Mouse (Mus musculus): Measurements from ENCODE around the gene Edem1. TPM values are rescaled to one million over a fixed set of nuclear protein-coding genes. Genes with fewer than 3 reads are reported as not detected.

The Edem1 gene
- polyA plus RNA-seq (2012; rRNA removed), result 10.9 and 12.8 TPM in 2 replicates

- TF ChIP-seq CTCF (IDR thresholded peaks at IDR 0.05; ENCODE audit: borderline replicate concordance, extremely low read depth, insufficient read depth, insufficient read length), result no peak
- TF ChIP-seq POLR2A (IDR thresholded peaks at IDR 0.05; ENCODE audit: borderline replicate concordance, extremely low read depth, insufficient read depth, insufficient read length, poor library complexity, severe bottlenecking), result peak; percentile 70; the same call in 1 of the 2 replicates
- peak; percentile 97 for DNase-seq (ENCODE audit: low read depth)
These were observed at the start of gene Edem1 for GRCm38 (mm10) chr6:108828234-108828868. Gene Edem1, plus strand, starts transcription at chr6:108828641.

GRCm38 (mm10) chr6:108781865-108782264 lies 46.6 kb upstream of the Edem1 start:
- TF ChIP-seq CTCF (IDR thresholded peaks at IDR 0.05; ENCODE audit: borderline replicate concordance, extremely low read depth, insufficient read depth, insufficient read length) (no peak), POLR2A (IDR thresholded peaks at IDR 0.05; ENCODE audit: borderline replicate concordance, extremely low read depth, insufficient read depth, insufficient read length, poor library complexity, severe bottlenecking) (no peak)
- DNase-seq (ENCODE audit: low read depth), result no peak

DNA sequence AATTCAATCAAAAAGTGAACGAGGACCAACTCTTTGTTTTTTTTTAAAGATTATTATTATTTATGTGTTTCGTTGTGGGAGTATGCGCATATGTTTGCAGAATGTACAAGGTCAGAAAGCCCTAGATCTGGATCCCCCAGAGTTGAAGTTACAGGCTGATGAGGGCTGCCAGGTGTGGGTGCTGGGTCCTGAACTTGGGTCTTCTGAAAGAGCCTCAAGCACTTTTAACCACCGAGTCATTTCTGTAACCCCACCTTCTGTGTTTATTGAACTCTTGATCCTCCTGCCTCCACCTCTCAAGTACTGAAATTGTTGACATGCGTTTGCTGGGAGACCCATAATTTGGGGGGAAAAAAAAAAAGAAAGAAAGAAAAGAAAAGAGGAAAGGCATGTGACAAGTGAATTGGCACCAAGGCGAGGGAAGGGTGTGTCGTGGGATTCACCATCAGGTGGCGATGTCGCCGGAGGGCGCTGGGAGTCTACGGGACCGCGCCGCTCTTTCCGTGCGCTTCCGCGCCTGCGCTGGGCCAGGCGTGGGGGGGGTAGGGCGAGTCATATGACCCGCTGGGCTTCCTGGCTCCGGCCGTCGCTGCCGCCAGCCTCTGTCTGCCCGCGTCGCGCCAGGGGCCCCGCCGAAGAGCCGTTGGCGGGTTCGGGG lies 45.8 kb upstream of the Edem1 start, which contains the start of gene Arl8b:
Gene Arl8b (plus strand): TSS at position 574 of the 658 bp plus-strand sequence.
- peak; percentile 98 for DNase-seq (ENCODE audit: low read depth)
- TF ChIP-seq POLR2A (IDR thresholded peaks at IDR 0.05; ENCODE audit: borderline replicate concordance, extremely low read depth, insufficient read depth, insufficient read length, poor library complexity, severe bottlenecking), result peak; percentile 90
- peak; percentile 92 for TF ChIP-seq CTCF (IDR thresholded peaks at IDR 0.05; ENCODE audit: borderline replicate concordance, extremely low read depth, insufficient read depth, insufficient read length)

DNA sequence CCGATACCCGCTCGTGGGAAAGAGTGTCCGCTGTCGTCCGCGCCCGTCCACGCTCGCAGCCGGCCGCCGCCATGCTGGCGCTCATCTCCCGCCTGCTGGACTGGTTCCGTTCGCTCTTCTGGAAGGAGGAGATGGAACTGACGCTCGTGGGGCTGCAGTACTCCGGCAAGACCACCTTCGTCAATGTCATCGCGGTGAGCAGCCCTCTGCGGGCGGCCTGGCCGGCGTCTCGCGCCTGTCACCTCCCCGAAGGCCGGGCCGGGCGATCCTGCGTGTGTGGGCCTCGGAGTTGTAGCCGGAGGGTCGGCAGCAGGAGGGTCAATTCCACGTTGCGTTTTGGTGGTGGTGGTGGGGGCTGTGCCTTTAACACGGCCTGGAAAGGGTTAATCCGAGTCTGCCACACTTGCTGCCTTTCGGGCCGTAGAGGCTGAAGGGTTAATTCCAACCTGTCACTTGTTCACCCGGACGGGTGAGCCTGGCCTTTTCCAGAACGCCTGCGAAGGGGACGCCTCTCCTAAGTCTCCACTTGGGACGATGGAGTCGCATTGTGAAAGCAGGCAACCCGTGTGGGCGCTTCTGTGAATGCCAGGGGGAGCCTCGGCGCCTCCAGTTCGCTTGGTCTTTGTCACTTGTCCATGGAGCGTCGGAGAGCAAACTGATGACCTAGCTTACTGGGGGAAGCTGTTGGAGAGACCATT lies 45.1 kb upstream of the Edem1 start:
- peak; percentile 69 for DNase-seq (ENCODE audit: low read depth)
- TF ChIP-seq POLR2A (IDR thresholded peaks at IDR 0.05; ENCODE audit: borderline replicate concordance, extremely low read depth, insufficient read depth, insufficient read length, poor library complexity, severe bottlenecking) (no peak), CTCF (IDR thresholded peaks at IDR 0.05; ENCODE audit: borderline replicate concordance, extremely low read depth, insufficient read depth, insufficient read length) (no peak)

DNA sequence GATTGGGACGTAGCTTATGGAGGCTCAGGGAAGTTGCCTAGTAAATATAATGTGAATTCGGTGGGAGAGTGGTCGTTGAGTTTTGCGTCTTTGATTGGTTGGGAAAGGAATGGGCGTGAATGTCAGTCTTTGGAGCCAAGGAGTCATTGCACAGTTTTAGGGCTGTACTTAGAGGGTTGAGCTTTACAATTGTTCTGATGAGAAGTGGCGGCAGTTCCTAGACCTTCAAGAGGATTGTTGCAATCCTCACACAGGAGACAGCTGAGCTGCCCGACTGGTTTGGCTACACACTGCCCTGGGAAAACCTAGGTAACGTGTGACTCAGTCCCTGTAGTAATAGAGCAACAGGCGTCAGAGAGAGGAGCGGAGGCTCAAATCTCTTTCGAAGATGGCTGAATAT lies 44.4 kb upstream of the Edem1 start:
- no peak for TF ChIP-seq POLR2A (IDR thresholded peaks at IDR 0.05; ENCODE audit: borderline replicate concordance, extremely low read depth, insufficient read depth, insufficient read length, poor library complexity, severe bottlenecking)
- TF ChIP-seq CTCF (IDR thresholded peaks at IDR 0.05; ENCODE audit: borderline replicate concordance, extremely low read depth, insufficient read depth, insufficient read length), result no peak
- DNase-seq (ENCODE audit: low read depth), result no peak

DNA sequence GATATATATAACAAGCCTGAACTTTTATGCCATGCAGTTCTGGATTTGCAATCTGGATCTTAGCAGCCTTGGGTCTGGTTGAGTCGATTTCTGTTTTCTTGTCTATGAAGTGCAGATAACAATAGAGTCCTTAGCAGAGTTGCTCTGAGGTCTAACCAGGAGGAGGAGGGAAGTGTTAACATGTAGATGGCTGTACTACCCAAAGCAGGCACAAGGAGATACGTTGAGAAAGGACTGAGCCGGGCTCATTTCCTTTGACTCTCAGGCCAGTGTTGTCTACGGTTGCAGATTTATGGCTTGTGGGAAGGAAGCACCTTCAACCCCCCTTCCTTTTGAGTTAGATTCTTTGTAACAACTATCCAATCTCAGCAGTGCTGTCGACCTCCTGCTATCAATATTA lies 43.6 kb upstream of the Edem1 start:
- no peak for DNase-seq (ENCODE audit: low read depth)
- no peak for TF ChIP-seq CTCF (IDR thresholded peaks at IDR 0.05; ENCODE audit: borderline replicate concordance, extremely low read depth, insufficient read depth, insufficient read length)
- TF ChIP-seq POLR2A (IDR thresholded peaks at IDR 0.05; ENCODE audit: borderline replicate concordance, extremely low read depth, insufficient read depth, insufficient read length, poor library complexity, severe bottlenecking), result no peak

DNA sequence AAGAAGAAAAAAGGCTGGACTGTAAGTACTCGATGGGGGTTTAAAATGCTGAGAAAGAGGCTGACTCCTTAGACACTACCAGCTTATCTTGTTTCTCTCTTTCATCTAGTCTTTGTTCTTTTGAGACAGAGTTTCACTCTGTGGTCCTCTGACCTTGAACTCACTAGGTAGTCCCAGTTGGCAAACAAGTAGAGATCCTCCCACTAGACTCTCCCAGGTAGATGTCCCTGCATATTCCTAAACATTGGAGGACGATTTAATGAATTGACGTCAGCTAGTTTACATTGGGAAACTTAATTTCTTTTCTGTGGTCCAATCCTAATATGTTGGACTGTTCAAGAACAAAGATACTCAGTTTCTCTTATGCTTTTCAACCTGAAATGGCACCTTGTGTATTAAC lies 42.9 kb upstream of the Edem1 start:
- no peak for DNase-seq (ENCODE audit: low read depth)
- TF ChIP-seq CTCF (IDR thresholded peaks at IDR 0.05; ENCODE audit: borderline replicate concordance, extremely low read depth, insufficient read depth, insufficient read length) (no peak), POLR2A (IDR thresholded peaks at IDR 0.05; ENCODE audit: borderline replicate concordance, extremely low read depth, insufficient read depth, insufficient read length, poor library complexity, severe bottlenecking) (no peak)

DNA sequence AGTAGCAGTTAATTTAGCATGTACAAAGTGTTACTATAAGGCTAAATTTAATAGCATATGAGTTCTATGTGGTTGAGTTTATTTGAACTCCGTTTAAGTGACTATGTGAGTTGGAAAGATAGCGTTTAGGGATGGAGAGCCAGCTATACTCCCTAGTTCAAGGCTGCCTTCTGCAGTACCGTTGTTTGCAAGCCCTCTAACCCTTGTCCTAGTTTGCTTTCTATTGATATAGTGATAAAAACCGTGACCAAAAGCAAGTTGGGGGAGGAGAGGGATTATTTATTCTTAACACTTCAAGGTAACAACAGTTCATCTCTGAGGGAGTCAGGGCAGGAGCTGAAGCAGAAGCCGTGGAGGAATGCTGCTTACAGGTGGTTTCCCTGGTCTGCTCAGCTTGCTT lies 36.9 kb upstream of the Edem1 start:
- TF ChIP-seq CTCF (IDR thresholded peaks at IDR 0.05; ENCODE audit: borderline replicate concordance, extremely low read depth, insufficient read depth, insufficient read length) (no peak), POLR2A (IDR thresholded peaks at IDR 0.05; ENCODE audit: borderline replicate concordance, extremely low read depth, insufficient read depth, insufficient read length, poor library complexity, severe bottlenecking) (no peak)
- no peak for DNase-seq (ENCODE audit: low read depth)

GRCm38 (mm10) chr6:108795912-108796311 lies 32.5 kb upstream of the Edem1 start:
- TF ChIP-seq CTCF (IDR thresholded peaks at IDR 0.05; ENCODE audit: borderline replicate concordance, extremely low read depth, insufficient read depth, insufficient read length) (no peak), POLR2A (IDR thresholded peaks at IDR 0.05; ENCODE audit: borderline replicate concordance, extremely low read depth, insufficient read depth, insufficient read length, poor library complexity, severe bottlenecking) (no peak)

DNA sequence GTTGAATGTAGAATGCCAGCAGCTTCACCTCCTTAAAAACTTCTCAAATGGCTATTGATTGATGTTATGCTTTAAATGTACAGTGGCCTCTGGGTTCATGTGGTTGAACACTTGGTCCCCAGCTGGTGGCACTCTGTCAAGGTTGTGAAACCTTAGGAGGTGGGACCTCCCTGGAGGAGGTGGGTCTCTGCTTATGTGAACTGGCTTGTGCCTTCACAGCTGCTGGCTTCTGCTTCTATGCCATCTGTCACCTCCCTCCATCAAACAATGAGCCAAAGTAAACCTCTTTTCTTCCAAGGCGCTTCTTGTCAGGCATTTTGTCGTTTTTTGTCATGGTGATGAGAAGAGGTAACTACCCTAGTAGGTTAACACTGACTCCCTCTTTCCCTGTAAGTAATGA lies 31.7 kb upstream of the Edem1 start:
- peak; percentile 47 for DNase-seq (ENCODE audit: low read depth)
- TF ChIP-seq CTCF (IDR thresholded peaks at IDR 0.05; ENCODE audit: borderline replicate concordance, extremely low read depth, insufficient read depth, insufficient read length) (no peak), POLR2A (IDR thresholded peaks at IDR 0.05; ENCODE audit: borderline replicate concordance, extremely low read depth, insufficient read depth, insufficient read length, poor library complexity, severe bottlenecking) (no peak)

More at GRCm38 (mm10) chr6:108795912-108796311, 32.5 kb upstream of the Edem1 start:
- DNase-seq (ENCODE audit: low read depth), result no peak

DNA sequence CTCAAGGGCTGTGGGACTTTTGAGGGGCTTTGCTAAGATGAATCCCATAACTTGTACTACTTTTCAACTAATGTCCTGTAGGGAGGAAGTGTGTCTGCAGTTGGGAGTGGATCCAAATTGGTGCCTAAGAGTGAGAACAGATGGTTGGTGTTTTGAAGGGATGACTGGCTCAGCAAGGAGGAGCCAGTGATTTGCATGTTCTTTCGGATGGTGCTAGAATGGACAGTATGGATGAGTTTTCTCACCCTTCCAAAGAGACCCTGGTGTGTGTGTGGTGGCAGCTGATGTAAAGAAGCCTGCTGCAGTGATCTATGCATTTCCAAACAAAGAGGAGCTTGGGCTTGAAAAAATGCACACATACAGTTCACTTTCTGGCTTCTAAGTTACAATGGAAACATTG lies 23.2 kb upstream of the Edem1 start:
- peak; percentile 83 for DNase-seq (ENCODE audit: low read depth)
- no peak for TF ChIP-seq CTCF (IDR thresholded peaks at IDR 0.05; ENCODE audit: borderline replicate concordance, extremely low read depth, insufficient read depth, insufficient read length)
- no peak for TF ChIP-seq POLR2A (IDR thresholded peaks at IDR 0.05; ENCODE audit: borderline replicate concordance, extremely low read depth, insufficient read depth, insufficient read length, poor library complexity, severe bottlenecking)
